Mouse (Mus musculus) yolk sac, embryonic 10.5 days (tissue): ENCODE measurements around the gene Hoxa9.

Experiments used
- DNase-seq: peaks from one replicate; pipeline ENCODE4 v3.0.0-alpha.2; 2017; ENCODE audit warnings: low spot score

Gene Hoxa9

DNA sequence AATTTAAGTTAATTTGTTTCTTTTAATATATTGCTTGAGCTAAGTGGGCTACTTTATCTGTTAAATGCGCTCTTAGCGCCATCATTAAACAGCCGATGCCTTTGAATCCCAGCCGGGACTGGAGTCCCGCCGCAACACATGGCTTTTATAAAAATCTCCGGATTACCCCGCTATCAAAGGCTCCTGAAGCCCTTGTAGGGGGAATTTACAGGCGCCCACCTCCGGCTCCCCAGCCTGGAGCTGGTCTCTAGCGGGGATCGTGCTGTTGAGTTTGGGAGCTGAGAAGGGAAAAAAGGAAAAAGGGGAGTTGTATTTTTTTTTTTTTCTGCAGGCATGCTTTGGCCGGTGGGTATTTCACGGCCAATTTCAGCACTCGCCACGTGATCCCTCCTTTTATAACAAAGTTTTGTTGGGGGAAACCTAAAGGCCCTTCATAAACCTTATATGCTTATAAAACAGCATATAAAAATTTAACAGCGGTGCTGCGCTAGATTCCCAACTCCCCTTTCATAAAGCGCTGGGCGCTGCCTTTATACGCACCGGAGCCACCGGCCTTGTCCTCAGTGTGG is 13.7 kb upstream of the Hoxa9 start:
- no peak for DNase-seq

DNA sequence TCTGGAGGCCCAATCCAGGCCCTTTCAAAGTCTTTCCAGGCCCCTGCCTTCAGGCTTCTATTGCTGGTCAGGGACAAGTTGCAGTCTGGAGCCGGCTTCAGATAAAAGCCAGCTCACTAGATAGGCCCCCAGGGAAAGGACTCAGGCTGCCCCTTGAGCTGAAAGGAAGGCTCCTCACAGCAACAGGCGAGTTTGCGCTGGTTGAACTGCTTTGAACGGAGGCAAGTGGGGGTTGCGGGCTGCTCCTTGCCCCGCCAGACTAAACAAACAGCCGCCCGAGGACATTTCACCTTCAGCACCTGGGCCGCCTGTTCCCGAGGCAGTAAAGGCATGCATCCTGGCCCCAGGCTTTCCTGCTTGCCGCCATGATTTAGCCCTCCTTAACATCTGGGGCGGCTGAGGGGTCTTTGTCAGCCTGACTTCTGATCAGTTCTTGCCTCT is 12.8 kb upstream of the Hoxa9 start:
- DNase-seq = no peak

DNA sequence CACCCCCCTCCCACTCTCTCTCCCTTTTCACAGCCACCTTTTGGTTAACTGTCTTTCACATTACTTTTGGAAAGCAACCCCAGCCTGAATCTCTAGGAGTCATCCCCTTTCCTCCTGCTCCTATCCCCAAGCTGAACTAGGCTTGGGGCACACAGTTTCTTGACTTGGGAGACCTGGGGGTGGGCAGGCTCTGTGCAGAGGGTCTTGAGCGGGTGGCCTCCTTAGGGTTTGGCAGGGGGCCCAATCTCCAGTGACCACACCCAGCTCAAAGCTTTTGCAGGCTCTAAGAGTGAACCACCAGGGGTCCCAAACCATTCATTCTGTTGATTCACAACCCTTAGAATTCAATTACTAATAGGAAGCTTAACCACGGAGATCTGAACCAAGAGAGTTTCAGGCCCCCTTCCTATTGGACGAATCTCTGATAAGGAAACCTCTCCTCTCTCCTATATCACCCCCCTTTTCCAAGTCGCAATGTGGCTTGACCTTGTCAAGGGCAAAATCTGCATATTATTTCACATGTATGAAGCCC is 12.0 kb upstream of the Hoxa9 start:
- no peak for DNase-seq

DNA sequence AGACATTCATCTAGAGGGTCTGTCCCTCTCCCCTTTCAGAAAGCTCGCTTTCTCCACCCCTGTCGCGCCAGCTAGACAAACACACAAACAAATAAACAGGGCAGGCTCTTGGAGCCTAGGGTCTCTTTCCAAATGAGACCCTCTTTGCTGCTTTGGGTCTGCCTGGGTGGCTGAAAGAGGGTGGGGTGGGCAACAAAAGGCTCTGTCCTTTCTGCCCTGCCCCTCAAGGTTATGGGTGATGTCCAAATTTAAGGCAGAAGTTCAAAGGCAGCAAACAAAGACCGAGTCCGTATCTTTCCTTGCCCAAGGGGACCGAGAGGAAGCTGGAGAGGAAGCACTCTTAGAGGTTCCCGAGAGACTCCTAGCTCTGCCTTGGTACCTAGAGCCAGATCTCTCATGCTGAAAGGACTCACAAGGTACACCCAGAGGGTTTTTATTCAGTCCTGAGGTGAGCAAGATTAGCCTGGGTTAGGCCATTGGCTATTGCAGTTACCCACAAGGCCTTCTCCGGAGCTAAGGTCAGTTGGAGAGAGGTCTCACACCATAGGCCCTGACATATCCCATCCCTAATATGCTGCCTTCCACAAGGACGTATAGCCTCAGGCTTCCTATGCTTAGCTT is 10.2 kb upstream of the Hoxa9 start:
- DNase-seq = no peak

DNA sequence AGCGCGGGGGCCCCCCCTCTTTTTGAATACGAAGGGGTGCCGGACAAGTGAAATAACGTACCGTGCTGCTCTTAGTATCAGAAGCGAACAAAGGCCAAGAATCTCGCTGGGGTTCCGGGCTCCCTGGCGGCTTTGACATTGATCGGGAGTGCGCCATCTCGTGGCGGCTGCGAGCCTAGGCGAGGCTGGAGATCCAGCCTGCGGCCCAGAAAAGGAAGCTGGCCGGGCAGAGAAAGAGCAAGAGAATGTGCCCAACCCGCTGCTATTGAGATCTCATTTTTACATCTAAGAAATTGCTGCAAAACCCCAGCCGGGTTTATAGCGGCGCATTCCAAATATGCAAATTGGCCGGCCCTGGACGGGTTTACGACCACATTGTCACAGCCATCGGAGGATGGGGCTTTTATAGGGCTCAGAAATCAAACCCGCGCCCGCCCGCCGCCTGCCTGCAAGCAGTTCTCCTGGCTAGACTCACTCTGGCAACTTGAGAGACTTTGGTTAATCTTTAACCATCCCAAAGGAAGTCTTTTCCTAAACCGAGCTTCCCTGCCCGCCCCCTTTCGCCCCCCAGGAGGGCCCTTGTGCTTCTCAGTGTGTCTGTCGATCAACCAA is 9.6 kb upstream of the Hoxa9 start, which contains the start of gene Hoxa10:
Hoxa10 (minus strand) TSS at position 466 of the 612 bp plus-strand sequence.
- DNase-seq = peak; percentile 85

DNA sequence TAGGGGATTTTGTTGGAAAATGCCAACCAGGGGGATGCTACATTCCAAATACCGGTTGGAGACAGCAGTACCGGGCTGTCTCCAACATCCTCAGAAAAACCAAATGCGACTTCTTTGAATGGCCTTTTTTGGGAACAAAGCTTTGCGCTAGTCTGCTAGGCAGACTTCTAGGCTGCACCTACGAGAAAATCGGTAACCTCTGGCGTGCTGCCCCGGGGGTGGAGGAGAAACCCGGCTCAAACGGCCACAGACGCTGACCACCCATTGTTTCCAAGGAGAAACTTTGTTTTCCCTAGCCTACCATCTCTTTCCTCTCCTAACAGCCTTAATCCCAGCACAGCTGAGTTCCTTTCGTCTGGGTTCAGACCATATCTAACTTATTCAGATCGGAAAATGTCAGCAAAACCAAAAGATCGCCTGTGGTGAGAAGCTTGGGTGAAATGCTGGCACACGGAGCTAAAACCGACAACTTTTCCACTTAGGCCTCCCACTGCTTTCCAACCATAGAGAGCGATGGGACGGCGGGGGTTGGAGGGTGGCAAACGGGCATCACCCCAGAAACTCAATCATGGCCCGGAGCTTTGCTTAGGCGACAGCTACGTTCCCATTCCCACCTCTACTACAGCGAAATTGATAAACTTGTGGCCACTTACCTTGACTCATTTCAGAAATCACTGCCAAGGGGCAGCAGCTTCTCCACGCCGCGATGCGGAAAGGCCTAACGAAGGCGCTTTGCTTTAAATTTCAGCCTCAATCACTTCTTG is 8.9 kb upstream of the Hoxa9 start:
- DNase-seq = peak; percentile 26

DNA sequence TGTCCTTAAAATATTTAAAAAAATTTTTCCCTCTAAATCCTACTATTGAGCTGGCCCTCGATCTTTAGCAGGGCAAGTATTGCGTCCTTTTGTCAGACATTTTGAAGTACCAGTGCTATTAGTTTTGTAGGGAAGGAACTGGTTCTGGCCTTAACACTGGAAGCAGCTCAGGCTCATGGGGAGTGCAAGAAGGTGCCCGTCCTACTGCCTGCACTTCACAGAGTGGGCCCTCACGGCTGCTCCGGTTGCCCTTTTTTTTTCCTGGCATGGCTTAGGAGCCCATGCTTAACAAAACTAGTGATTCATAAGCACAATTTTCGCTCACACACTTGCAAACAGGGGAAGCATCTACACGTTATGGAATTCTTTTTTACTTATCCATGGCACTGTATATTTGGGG is 8.1 kb upstream of the Hoxa9 start:
- no peak for DNase-seq

DNA sequence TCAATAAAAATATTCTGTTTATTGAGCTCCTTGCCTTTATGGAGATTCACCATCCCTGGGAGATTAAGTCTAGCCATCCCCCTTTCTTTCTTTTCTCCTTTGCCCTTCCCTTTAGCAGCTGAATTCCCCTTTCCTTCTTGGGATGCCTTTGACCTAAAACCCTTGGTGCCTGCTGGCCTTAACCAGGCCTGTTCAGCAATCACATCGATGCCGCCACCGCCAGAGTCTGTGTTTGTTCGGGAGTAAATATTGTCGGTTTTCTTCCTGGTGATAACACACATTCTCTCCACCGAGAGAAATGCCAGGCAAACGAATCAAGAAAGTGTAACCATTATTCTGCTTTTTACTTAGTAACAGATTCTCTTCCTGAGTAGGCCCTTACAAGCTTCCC is 7.3 kb upstream of the Hoxa9 start:
- no peak for DNase-seq

DNA sequence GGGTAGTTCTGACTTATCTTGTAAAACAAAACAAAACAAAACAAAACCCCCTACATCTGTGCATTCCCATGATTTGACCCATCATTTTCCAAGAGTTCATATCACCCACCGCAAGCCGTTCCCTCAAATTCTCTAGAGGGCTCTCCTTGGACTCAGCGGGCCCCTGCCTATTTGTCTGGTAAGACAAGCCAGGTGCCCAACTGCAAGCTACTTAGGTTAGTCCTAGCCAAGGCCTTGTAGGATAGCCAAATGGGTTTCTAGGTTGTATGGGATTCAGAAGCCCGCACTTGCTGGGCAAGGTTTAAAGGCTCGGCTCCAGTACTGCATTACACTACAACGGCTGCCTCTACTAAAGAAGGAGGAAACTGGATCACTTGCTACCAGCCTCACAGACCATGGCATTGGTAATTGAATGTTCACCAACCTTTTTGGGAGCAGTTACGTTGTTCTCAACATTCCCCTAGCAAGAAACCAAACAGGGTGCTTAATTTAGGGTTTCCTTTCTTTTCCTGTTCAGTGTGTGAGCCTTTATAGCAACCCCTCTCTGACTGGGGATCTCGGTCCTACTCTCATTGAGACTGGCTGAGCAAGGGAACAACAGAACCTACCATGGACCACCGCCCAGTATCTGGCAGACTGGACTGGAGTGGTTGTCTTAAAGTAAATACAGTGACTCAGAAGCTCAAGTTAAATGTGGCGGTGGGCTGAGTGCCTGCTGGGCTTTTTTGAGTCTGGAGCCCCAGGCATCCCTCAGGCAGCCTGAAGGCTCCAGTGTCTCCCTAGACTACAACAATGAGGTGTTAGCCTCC is 6.7 kb upstream of the Hoxa9 start:
- no peak for DNase-seq

DNA sequence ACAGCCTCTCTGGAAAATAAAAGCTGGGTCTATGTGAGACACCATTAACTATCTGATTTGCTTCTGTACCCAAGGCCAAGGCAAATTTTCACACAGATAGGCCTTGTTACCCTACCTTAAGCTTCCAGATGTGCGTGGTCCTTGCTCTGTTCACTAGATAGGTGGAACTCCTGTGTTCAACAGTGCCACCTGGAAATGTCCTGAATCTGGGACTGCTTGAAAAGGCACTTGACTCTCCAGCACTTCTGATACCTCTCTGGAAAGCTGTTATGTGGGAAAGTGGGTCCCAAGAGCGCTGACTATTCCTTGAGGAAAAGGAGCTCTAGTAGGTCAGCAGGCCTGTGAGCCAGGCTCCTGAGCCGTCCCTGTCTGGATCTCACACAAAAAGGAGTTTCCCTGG is 5.9 kb upstream of the Hoxa9 start:
- DNase-seq = no peak

DNA sequence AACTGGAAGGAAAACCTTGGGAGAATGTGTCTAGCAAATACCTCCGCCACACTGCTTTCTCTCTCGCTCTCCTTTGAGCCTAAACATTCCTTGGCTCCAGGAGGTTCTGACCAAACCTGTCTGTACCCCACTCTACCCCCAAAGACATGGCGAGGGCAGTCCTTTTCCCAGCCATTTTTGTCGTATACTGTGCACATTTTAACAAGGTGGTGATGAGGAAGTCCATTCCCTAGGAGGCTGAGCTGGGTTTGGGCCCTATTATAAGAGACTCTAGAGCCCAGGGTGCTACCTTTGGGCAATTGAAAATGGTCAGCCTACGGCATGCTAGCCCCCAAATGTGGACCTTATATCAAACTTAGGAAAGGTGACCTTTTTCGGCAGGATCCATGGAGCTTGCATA is 5.0 kb upstream of the Hoxa9 start:
- DNase-seq = no peak

DNA sequence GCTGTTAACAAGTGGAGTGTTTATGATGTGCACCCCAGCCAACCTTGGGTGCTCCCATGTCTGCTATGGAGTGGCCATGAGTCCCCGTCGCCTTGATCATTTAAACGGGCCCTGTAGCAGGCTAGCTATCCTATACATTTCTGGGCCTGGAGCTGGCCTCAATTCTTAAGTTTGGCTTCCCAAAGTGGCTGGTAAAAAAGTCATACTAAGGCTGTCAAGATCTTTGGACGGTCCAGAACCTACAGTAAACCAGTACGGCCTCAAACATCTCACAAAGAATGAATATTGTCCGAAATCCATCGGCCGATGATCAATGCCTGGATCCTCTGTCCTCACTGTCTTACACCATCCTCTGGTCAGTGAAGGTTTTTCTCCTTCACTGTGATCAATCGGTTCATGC is 4.4 kb upstream of the Hoxa9 start:
- no peak for DNase-seq

DNA sequence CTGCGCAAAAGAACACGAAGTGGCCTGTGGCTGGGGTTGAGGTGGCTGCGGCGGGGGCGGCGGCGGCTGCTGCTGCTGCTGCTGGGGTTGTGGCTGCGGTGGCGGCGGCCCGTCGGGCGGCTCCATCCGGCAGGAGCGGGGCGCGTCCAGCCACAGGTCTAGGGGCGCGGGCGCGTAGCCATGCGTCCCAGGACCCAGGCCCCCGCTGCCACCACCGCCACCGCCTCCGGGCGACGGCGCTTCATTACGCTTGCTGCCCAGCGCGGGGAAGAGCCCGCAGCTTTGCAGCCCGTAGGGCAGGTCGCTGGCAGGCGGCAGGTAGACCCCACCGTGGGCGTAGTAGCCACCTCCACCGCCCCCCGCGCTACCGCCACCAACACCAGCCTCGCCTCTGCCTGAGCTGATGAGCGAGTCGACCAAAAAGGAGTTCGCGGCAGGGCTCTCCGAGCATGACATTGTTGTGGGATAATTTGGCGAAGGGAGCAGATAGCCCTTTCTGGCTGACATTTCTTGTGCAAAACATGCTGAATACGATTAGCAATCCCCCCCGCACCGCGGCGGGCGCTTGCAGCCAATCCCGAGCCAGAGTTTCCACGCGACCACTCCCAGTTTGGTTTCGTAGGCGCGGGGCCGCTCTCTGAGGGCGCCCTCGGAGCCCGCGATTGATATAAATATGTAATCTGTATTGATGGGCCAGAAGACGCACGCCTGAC is 3.7 kb upstream of the Hoxa9 start:
- peak; percentile 50 for DNase-seq

DNA sequence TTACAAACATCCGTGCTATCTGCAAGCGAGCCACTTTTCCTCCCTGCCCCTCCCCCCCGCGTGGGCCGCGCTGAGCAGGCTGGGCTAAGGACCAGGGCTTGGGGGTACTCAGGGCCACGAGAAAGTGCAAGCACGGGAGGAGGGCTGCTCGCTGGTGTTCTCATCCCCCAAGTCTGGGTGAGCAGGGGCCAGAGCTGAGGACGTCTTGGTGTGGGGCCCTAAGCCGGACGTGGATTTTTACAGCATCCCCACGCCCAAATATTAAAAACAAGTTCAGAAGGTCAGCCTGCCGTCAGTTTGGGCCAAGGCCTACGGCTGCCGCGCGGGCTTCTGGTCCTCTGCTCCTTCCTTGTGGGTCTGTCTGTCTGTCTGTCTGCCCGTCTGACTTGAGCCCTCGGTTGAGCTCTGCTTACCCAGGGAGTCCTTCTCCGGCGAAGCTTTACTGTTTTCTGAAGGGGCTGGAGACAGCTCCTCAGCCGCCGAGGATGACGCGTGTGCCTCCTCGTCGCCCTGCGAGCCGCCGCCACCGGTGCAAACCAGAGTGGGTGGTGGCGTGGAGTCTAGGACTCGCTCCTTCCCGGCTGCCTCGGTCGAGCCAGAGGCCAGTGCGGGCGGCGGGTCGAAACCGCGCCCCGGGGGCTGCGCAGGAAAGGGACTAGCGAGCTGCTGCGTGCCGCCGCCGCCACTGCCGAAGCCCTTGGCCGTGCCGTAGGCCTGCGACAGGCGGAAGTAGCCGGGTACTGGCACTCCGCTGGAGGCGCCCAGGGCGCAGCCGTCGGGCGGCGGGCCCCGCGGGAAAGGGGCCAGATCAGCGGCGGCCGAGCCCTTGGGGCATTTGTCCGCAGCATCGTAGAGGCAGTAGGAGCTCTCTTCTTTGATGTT is 2.9 kb upstream of the Hoxa9 start:
- no peak for DNase-seq

DNA sequence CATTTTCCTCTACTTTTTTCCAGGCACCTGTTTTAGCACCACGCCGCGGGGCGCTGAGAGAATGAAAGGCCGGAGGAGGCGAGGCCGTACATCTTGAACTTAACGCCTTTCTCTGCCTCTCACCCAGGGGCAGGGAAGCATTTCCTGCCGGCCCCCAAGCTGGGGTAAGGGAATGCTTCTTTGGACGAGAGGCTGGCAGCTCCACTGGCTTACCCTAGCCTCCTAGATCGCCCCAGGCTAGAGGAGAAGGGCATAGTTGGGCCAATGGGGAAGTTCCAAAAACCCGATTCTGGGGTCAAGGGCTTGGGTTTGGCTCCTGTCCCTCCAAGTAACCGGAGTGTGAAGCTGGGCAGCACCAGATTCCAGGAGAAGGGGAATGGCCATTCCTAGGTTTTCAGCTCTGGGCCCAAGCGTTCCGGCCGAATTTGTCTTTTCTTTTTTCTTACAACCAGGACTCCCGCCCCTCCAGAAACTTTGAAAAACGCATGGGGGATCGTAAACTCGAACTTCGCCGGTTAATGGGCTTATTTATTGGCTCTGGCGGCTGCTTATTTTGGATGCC is 2.2 kb upstream of the Hoxa9 start:
- no peak for DNase-seq

DNA sequence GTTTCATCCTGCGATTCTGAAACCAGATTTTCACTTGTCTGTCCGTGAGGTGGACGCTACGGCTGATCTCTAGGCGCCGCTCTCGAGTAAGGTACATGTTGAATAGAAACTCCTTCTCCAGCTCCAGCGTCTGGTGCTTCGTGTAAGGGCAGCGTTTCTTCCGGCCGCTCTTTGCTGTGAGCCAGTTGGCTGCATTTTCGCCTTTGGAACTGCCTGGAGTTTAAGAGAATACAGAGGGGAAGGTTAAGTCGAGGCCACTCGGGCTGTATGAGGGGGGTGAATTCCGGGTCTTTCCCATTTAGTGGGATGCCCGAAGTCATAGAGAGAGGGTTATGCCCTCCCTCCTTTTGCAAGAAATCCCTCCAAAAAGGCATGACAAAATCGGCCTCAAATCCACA is 1.7 kb upstream of the Hoxa9 start:
- DNase-seq = no peak

DNA sequence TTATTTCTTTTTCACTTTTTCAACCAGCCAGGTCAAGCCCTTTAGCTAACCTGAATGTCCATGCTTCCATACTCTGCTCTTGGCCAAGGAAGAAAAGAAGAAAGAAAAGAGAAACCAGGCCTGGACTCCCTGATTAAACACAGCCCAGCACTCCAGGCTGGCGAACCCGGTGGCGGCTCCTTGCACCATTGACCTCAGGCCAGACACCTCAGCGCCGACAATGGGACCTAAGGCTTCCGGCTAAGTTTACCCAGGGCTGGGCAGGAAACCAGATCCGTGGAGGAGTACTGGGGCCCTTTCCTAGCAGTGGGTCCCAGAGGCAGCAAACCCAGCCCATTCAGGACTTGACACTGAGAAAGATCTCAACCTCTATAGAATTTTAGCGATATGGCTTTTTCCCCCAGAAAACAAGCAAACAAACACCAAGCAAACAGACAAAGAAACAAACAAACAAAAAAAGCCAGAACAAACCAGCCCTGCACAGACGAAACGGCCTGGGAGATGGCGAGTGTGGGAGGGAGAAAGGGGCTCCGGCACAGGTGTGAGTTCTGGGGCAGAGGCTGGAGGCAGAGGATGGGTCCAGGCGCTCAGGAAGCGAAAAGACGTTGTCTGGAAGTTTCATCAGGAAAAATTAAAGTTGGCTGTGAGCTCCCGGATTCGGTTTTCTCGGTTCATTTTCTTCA is 1.1 kb upstream of the Hoxa9 start:
- no peak for DNase-seq

DNA sequence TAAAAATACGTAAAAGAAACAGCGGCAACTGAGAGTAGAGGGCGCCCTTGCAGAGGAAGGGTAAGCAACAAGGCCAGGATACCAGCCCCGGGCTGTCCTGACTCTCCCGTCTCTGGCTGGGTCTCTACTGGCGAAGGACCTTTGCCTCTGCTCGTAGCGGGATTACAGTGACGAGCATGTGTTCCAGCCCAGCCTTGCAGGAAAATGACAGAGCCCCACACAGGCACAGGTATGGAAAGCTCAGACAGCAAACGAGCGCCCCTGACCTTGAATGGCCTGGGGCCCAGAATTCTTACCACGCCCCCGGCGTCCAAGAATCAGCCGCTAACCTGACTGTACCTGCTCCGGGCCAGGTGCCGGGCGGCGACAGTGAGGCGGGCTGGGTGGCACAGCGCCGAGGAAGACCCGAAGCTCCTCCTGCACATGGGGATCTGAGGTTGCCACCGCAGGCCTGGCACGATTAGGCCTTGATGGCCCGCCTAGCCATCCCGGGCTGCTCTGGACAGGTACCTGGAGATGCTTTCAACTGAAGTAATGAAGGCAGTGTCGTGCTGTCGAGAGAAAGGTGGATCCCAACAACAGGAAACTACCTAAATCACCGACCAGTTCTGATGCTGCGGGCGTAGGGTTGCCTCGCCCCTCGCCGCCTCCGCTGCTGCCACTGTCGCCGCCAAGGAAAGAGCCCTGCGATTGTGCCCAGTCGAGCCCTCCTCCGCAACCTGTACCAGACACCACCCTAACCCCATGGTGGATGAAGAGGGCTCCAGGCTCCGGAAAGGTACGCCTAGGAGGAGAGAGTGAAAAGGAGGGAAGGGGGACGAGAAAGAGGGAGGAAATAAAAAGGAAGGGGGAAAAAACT is 1.1 kb downstream of the Hoxa9 start:
- DNase-seq = no peak
